Mouse (Mus musculus) T-cell, adult 2 months (primary cell): ENCODE measurements around the gene Akap6.

Experiments used
- DNase-seq: peaks from one replicate; pipeline ENCODE4 v3.0.0; 2022; ENCODE audit warnings: low spot score

The Akap6 gene

DNA sequence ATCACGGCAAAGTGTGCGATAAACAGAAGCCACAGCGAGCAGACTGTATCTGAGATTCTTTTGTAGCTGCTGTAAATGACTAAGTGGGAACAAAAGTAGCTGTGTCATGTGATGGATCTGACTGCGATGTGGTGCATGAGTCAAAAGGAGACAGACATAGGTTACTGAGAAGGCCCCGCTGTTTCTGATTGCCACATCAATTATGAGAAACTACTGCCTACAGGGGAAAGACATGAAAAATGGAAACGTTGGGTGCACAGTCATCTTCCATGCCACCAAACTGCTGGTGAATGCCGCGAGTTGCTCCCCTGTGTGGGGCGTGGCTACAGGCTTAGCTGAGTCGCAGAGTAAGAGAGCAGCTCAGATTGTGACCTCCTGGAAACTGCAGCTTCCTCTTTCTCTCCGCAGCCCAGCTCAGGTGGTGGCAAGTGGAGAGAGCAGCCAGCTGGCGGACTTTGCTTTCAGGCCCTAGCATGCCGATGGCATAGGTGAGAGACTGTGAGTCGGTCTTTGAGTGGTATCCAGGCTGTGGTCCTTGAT lies 83.8 kb downstream of the Akap6 start:
- peak; percentile 59 for DNase-seq

DNA sequence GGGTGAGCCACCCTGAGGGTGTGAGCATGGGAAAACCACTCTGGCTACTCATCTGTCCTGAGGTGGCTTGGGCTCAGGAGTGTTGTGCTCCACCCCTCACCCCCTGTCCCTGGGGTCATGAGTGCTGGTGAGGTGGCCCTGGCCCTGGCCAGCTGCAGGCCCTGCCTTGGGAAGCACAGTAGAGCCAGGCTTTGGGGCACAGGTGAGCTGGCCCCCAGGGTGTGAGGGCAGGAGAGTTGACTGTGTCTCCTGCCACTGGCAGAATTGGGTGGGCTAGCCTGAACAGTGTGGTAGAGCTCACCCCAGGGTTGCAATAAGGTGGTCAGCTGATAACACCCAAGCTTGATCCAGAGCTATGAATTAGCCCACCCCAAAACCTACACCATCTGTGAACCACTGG lies 86.0 kb downstream of the Akap6 start:
- DNase-seq, result no peak

DNA sequence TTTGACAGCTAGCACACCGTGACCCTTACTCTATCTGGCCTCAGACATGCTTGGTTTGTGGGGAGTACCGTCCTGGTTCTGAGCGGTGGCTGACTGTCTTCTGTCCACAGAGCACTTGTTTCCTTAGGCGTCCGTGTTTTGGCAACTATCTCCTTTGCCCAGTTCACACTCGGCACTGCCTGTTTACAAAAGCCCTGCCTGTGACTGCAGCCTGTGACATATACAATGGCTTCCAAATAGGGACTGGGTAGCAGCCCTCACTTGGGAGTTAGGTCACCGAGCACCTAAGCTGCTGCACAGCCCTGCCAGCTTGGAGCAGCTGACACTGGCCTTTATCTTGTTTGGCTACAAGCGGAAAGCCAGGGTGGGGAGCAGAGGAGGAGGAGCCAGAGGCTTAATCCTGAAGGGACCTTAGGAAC lies 91.2 kb downstream of the Akap6 start:
- DNase-seq, result no peak

DNA sequence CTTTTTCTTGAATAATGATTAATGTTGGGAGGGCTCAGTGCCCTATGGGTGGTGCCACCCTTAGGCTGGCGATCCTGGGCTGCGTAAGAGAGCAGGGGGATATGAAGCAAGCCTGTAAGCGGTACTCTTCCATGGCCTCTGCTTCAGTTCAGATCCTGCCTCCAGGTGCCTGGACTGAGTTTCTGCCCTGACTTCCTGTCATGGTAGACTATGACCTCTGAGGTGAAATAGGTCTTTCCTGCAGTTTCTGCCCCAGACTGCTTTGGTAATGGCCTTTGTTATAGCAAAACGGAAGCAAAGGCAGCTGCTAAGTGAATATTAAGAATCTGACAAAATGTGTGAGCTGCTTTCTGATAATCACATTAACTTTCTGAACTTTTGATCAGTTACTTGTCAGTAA lies 94.9 kb downstream of the Akap6 start:
- no peak for DNase-seq

DNA sequence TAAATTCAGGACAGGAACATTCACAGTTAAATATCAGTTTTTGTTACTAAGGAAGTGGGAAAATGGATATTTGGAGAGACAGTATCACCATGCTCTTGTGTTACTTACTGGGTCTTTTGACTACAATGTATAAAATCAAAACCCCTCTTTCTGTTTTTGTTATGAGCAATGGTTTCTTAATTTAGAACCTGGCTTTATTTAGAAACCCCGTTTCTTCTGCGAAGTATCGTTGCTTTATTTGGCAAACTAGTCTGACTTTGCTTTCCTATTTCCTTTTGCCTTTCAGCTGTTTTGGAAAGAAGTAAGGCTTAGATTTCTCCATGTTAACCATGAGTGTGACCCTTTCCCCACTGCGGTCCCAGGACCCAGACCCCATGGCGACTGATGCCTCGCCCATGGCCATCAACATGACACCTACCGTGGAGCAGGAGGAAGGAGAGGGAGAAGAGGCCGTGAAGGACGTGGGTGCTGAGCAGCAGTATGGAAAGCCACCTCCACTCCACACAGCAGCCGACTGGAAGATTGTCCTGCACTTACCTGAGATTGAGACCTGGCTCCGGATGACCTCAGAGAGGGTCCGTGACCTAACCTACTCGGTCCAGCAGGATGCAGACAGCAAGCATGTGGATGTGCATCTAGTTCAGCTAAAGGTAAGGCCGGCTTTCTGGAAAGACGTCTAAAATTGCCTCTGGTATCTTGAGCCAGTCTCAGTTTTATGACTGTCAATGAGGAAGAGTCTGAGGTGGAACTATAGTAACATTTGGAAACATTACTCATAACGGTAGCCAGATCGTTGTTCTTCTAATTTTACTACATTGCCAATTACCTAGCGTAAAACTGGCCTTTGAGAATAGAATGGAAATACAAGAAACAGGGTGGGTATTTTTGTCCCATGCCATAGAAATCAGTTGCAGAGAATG lies 96.6 kb downstream of the Akap6 start:
- no peak for DNase-seq

DNA sequence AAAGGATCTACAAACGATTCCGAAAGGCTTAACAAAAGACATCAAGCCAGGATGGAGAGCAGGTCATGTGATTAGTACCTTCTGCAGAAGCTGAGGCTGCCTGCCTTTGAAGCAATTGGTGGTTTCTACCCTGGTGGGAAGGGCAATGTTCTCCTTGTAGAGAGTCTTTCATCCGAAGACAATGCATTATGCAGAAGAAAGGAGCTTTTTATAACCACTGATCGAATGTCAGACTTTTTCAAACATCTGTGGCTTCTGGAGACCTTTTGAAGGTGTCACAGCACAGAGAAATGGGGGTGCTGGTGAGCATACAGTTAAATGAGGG lies 97.2 kb downstream of the Akap6 start:
- DNase-seq, result peak; percentile 66

DNA sequence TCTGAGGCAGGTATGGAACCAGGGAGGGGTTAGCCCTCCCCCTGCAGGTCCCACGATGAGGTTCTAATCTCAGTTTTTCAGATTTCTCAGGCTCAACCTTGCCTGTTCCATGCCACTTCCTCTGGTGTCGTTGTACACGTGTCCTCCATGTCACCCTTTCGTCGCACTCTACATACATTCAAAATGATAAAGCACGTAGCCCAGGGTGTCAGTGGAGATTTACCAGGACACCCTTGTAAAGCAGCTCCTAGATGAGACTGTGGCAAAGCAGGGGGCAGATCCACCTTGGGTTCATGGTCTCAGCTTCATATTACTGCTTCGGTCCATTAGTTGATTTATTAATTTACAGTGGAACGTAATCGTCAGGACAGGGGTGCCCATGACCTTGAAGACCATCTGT lies 100.5 kb downstream of the Akap6 start:
- DNase-seq, result no peak

DNA sequence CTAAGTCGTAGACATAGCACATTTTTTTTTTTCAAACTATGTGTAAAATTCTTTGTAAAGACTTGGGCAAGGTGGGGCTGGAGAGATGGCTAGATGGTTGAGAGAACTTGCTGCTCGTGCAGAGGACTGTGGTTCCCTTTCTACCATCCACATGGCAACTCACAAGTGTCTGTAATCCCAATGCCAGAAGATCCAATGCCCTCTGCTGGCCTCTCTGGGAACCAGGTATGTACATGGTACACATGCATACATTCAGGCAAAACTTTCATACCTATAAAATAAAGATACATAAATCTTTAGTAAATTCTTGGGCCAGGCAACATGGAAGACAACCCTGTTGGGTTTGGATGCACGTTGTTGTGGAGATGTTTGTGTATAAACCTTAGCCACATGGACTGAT lies 107.1 kb downstream of the Akap6 start:
- no peak for DNase-seq

DNA sequence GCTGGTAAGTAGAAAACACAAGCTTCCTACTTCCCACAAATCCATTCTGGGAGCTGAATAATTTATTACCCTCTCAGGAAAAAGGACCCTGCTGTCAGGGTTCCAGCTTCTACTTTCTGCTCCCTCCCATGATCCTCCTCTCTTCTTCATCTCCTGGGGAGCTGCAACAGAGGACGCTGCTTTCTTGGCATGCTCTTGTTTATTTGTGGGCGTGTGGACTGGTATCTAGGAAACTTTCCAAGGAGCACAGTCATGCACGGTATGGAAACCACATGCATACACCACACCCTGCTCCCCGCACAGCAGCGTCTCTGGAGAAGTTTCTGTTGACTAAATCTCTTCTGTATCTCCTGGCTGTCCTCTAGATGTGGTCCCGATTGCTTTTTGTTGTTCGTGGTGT lies 119.4 kb downstream of the Akap6 start:
- no peak for DNase-seq

DNA sequence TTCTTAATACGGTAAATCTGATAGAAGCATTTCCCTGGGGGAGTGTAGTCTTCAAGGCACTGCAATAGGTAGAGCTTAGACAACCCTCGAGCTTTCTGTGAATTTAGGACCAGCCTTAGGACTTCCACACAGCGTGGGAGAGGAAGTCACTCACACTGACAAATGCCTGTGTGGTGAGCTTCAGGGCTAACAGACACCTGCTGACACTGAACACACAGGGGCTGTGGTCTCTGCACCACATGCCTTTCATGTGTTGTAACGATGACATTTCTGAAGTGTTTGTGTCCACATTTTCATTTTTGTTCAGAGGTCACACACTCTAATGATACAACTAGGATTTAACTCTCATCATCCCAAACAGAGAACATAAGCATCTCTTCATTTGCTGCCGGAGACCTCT lies 125.6 kb downstream of the Akap6 start:
- DNase-seq, result peak; percentile 14

DNA sequence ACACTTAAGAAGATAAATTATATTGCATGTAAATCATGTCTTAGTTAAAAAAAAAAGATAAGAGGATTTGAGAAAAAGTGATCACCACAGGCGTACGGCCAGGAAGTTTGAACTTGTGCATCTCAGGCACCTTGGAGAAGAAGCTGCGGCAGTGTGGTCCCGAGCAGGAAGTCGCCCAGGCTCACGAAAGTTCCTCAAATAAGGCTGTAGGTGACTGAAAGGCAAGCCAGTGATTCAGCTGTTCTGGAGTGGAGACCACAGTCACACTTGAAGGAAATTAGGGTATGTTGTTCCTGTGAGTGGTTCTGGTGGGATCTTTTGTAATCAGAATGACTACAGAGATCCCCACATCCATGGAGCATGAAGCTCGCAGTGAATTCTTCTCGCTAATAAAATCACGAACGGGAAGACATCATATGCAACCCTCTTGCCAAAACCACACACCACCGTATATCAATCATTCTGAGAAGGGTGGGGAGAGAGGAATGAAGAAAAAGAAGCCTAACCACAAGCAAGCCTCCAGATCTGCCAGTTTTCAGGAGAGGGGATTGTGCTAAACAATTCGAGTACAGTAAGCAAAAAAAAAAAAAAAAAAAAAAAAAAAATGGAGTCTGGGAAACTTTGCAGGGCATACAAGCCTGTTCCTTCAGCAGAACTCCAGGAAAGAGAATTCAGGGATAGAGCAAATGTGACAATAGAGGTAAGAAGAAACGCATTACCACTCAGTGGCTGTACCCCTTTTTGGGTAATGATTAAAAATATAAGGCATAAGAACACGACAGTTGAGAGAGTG lies 130.0 kb downstream of the Akap6 start:
- peak; percentile 12 for DNase-seq

DNA sequence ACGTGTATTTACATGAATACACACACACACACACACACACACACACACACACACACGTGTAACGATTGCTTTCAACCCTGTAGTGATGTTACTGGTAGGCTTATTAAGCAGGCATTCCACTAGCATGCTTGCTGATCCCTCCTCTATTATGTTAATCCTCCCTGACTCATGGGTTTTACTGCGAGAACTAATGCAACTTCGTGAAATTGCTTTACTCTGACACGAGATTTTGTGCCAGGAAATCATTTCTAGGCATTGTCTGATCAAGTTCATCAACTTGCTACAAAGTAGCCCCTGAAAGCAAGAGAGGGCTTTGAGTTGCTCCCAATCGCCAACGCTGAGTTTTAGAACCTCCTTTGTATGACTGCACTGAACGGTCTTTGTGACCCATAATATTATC lies 132.6 kb downstream of the Akap6 start:
- no peak for DNase-seq

DNA sequence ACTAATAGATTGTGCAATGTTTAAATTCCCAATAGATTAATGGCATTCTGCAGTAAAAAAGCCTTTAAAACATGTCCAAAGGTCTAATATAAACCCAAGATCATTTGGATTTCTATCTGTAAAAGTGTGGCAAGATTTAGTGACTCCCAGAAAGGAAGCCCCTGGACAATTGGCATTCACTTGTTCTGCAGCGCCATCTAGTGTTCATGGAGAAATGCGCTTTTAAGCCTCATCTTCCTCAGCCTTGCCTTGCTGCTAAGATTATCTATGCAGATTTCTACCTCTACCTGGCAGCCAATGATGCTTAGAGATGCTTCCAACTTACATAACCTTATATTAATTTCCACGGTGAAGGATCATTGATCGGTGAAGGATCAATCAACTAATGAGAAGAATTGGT lies 133.0 kb downstream of the Akap6 start:
- DNase-seq, result peak; percentile 55

DNA sequence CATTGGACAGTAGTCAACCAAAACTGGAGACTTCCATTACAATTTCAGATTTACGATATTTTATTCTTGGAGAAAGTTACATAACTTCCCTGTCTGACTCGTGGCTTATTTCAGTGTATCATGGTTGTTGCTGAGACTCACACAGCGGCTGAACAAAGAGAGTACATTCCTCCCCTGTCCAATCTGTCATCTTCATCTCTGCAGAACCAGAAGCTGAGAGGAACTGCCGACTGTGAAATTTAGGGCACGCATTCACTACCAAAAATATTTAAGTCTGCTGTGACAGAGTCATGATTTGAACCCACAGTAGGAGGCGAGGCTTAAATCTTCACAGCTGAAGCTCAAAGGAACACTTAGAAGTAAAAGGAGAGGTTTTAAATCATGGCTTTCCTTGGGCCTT lies 134.0 kb downstream of the Akap6 start:
- no peak for DNase-seq

DNA sequence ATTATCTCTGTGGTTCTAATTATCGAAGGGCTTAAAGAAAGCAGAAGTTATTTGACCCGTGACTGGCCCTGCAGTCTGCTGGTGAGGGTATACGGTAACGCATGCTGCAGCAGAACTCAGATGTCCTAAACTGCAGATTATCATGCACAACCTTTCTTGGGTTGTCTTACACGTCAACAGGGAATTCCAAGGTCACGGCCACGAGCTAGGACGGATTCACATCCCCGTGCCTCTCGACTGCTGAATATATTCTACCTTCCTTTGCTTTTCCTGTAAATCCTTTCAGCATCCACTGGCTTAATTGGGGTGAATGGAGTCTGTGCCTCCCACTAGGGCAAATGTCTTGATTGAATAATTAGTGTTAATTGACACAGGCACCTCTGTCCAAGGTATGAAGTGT lies 134.9 kb downstream of the Akap6 start:
- no peak for DNase-seq

DNA sequence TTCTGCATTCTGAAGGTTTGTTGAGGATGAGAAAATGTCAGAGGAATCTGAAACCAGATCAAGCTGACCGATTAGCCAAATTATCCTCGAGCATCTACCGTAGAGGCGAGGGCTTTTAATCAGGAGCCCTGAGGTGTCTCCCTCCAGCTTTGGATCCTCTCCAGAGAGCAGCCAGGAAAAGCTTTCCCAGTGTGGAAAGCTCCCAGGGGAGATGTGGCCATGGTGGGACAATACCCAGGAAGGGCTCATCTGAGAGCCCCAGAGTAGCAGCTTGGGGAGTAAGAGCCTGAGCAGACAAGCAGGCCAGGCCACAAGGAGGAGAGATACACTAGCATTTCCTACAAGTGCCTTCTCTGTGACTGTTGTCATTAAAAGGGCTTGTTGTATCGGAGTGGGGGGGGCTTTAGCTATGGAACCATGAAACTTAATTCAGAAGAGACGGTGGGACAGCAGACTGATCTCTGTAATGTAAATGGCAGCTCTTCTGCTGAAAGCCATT lies 135.6 kb downstream of the Akap6 start:
- no peak for DNase-seq

DNA sequence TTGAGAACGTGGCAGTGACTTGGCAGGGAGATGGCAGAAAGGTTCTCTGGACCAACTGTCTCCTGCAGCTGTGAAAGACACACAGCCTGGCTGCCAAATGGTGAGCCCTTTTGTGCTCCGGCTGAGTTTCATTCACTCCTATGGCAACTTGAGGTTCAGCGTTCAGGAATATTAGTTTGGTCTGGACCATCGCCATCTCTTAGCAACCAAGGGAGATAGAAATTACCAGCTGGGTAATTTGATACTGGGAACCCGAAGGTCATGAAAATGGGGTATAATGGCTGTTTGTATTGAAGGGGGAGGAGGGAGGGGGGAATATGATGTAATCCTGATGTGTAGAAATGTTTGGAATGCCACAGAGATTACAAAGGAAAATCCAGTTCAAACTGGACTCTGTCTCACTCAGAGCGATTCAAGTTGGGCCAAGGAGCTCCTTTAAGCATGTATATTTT lies 136.1 kb downstream of the Akap6 start:
- no peak for DNase-seq

DNA sequence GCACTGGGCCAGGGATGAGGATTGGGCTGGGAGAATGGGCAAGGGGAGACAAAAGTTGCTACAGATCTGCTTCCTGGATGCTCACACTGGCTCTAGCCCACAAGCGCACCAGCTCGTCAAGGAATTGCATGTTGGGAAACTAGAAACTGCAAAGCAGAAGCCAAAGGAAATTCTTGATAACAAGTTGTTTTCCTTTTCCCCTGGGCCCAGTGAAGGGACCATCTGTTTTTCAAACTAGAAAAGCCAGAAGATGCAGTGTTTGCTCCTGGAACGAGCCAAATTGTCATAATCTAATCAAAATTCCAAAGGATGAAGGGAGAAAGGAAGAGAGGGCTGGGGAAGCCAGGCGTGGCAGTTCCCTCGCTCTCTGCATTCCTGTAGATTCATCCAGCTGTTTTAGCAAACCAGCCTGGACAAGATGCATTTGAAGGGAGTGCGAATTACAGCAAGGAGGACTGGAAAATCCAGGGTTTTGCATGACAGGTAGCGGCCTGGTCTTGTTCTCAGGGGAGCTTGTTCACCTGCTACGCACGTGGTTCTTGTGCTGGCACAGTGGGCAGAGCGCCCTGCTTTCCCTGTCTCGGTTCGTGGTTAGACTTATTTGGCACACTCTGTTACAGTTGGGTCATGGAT lies 136.8 kb downstream of the Akap6 start:
- no peak for DNase-seq

DNA sequence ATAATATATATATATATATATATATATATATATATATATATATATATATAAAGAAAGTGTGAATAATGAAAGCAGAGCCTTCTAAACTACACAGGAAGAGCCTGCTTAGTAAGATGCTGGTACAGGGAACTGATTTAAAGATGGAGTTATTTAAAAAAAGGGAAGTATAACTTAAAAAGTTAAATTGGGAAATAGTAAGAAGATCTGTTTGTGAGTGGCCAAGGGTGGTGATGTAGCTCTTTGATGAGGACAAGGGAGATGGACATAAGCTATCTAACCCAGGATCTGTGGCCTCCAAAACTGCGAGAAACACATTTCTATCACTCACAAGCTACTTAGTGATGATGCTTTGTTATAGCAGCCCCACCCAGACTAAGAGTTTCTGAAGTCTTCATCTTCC lies 146.8 kb downstream of the Akap6 start:
- no peak for DNase-seq

DNA sequence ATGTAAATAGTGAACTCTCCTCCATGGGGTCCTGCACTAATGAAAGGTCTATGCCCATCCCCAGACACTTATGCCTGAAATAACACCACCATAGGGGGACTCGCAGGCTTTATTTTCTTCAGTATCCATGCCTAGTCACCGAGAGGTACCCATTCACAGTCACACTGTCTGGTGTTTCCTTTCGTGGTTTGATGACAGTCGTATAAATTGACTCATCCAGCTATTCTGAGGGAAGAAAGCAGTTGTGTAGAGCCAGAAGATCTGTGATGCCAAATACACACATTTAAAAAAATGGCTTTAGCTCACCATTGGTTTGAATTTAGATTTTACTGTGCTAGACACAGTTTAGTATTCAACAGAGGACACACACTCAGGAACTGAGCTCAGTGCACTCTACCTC lies 147.8 kb downstream of the Akap6 start:
- no peak for DNase-seq

DNA sequence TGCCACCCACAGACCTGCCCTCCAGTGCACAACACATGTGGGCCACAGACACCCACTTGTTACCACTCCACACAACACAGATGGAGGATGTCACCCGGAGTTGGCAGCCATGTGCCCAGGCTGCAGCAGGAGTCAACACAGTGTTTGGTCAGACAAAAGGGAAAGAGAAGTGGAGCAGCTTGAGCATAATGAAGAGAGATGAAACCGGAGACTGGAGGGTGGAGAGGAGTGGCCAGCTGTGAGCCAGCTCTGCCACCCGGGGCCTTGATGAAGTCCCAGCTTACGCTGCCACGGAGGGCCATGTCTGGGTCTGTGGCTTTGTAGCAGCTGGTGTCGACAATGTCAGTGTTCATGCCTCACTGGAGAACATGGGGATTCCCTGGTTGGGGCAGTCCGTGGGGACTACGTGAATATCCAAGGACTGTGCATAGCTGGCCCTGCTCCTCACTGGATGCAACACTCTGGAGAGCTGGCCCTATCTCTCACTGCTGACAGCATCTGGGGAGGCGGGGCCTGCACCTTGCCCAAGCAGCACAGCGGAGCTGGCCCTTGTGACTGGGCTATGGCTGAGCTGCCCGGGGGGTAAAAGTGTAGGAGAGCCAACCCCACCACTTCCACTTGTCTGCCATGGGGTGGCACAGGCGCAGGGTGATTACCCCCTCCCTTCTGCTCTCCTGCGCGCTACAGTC lies 148.8 kb downstream of the Akap6 start:
- DNase-seq, result no peak

DNA sequence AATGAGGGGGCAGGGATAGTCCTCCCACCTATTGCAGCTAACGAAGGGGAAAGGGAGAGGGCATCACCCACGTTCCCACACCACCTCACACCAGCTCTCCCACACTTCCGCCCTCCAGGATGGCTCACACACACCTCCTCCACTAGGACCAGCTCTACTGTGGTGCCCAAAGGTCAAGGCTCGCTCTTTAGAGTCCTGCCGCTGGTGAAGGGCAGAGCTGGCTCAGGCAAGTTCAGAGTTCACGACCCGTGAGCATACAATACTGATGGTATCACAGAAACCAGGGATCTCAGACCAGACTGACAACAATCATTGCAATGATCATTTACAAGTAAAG lies 149.3 kb downstream of the Akap6 start:
- DNase-seq, result no peak
